Mouse (Mus musculus): ENCODE data around the gene Prr13. TPM values are rescaled to one million over a fixed set of nuclear protein-coding genes. Genes with fewer than 3 reads are reported as not detected.

The Prr13 gene
- polyA plus RNA-seq, 1 experiment from 2014 or later, result 76.0 TPM

GRCm38 (mm10) chr15:102458050-102458736 lies 635 bp upstream of the Prr13 start:
- WGBS (ENCODE audit: insufficient replicate concordance), result 41% methylated on average over 5 of the region's 5 CpGs
- Histone ChIP-seq H3K36me3 (replicated peaks; ENCODE audit: insufficient read depth, low read length) (peaks cover 12% of the 10 kb centered on the region), H3K4me1 (ENCODE audit: insufficient read depth) (peaks cover 34% of the 10 kb centered on the region), H3K9me3 (ENCODE audit: low read length) (no peaks in the 10 kb centered on the region), H3K4me3 (ENCODE audit: low read depth, low read length) (peak overlapping the region; percentile 59), H3K27ac (ENCODE audit: low read depth) (peak overlapping the region; percentile 80), H3K27me3 (ENCODE audit: insufficient read depth, low read length) (no peaks in the 10 kb centered on the region), H3K9ac (replicated peaks) (peak overlapping the region; percentile 44; the same call in 1 of the 2 replicates), H3K4me2 (ENCODE audit: low read depth, low read length) (peak overlapping the region; percentile 90)
- ATAC-seq (peak; percentile 3; the same call in 1 of the 2 replicates), DNase-seq (peak; percentile 17)
- TF ChIP-seq EP300 (IDR thresholded peaks at IDR 0.05; ENCODE audit: low read depth), result no peak; the same call in 1 of the 2 replicates
- no peak for TF ChIP-seq CTCF (IDR thresholded peaks at IDR 0.05; ENCODE audit: low read depth)

GRCm38 (mm10) chr15:102459381-102459780 lies 553 bp downstream of the Prr13 start:
- peaks cover 34% of the 10 kb centered on the region for H3K4me1 ChIP-seq (ENCODE audit: insufficient read depth)
- WGBS (ENCODE audit: insufficient replicate concordance), result 20% methylated on average over 6 of the region's 6 CpGs

GRCm38 (mm10) chr15:102459847-102460246 lies 1.0 kb downstream of the Prr13 start:
- no peaks in the 10 kb centered on the region for H3K9me3 ChIP-seq (ENCODE audit: low read length)
- DNase-seq, result peak; percentile 43
- ATAC-seq, result peak; percentile 39
- H3K36me3 ChIP-seq (replicated peaks; ENCODE audit: insufficient read depth, low read length), result peaks cover 22% of the 10 kb centered on the region
- H3K4me1 ChIP-seq (ENCODE audit: insufficient read depth), result peaks cover 34% of the 10 kb centered on the region
- TF ChIP-seq CTCF (IDR thresholded peaks at IDR 0.05; ENCODE audit: low read depth) (no peak), EP300 (IDR thresholded peaks at IDR 0.05; ENCODE audit: low read depth) (no peak; the same call in 1 of the 2 replicates)
- peak overlapping the region; percentile 64 for H3K9ac ChIP-seq (replicated peaks)
- H3K27ac ChIP-seq (ENCODE audit: low read depth), result peak overlapping the region; percentile 80
- peak overlapping the region; percentile 59 for H3K4me3 ChIP-seq (ENCODE audit: low read depth, low read length)
- WGBS (ENCODE audit: insufficient replicate concordance), result 26% methylated on average over 5 of the region's 5 CpGs
- no peaks in the 10 kb centered on the region for H3K27me3 ChIP-seq (ENCODE audit: insufficient read depth, low read length)
- H3K4me2 ChIP-seq (ENCODE audit: low read depth, low read length), result peak overlapping the region; percentile 90

More at GRCm38 (mm10) chr15:102459381-102459780, 553 bp downstream of the Prr13 start:
- peak overlapping the region; percentile 59 for H3K4me3 ChIP-seq (ENCODE audit: low read depth, low read length)
- H3K4me2 ChIP-seq (ENCODE audit: low read depth, low read length), result peak overlapping the region; percentile 90
- H3K36me3 ChIP-seq (replicated peaks; ENCODE audit: insufficient read depth, low read length), result peaks cover 22% of the 10 kb centered on the region
- no peak for ATAC-seq
- no peaks in the 10 kb centered on the region for H3K27me3 ChIP-seq (ENCODE audit: insufficient read depth, low read length)
- H3K9ac ChIP-seq (replicated peaks), result peak overlapping the region; percentile 64
- peak; percentile 15 for DNase-seq
- no peak for TF ChIP-seq EP300 (IDR thresholded peaks at IDR 0.05; ENCODE audit: low read depth)
- no peak for TF ChIP-seq CTCF (IDR thresholded peaks at IDR 0.05; ENCODE audit: low read depth)
- no peaks in the 10 kb centered on the region for H3K9me3 ChIP-seq (ENCODE audit: low read length)
- H3K27ac ChIP-seq (ENCODE audit: low read depth), result peak overlapping the region; percentile 80

- TF ChIP-seq EP300 (IDR thresholded peaks at IDR 0.05; ENCODE audit: low read depth) (no peak), CTCF (IDR thresholded peaks at IDR 0.05; ENCODE audit: low read depth) (no peak)
- Histone ChIP-seq H3K27me3 (ENCODE audit: insufficient read depth, low read length) (no peaks in the 10 kb centered on the region), H3K9me3 (ENCODE audit: low read length) (no peaks in the 10 kb centered on the region), H3K4me2 (ENCODE audit: low read depth, low read length) (peak overlapping the region; percentile 90), H3K36me3 (replicated peaks; ENCODE audit: insufficient read depth, low read length) (peaks cover 27% of the 10 kb centered on the region), H3K9ac (replicated peaks) (peak overlapping the region; percentile 64), H3K4me1 (ENCODE audit: insufficient read depth) (peaks cover 34% of the 10 kb centered on the region), H3K4me3 (ENCODE audit: low read depth, low read length) (peak overlapping the region; percentile 59), H3K27ac (ENCODE audit: low read depth) (peak overlapping the region; percentile 80)
- 62% methylated on average over 12 of the region's 12 CpGs for WGBS (ENCODE audit: insufficient replicate concordance)
- ATAC-seq (no peak), DNase-seq (peak; percentile 18)
Measured at GRCm38 (mm10) chr15:102460409-102460808, 1.6 kb downstream of the Prr13 start.

GRCm38 (mm10) chr15:102460971-102461370 lies 2.1 kb downstream of the Prr13 start:
- WGBS (ENCODE audit: insufficient replicate concordance), result 21% methylated on average over 4 of the region's 4 CpGs
- DNase-seq, result peak; percentile 15

GRCm38 (mm10) chr15:102461430-102462075 lies 2.7 kb downstream of the Prr13 start:
- DNase-seq, result no peak

More at GRCm38 (mm10) chr15:102460971-102461370, 2.1 kb downstream of the Prr13 start:
- peak overlapping the region; percentile 64 for H3K9ac ChIP-seq (replicated peaks)
- peak overlapping the region; percentile 59 for H3K4me3 ChIP-seq (ENCODE audit: low read depth, low read length)
- peak overlapping the region; percentile 80 for H3K27ac ChIP-seq (ENCODE audit: low read depth)
- H3K4me2 ChIP-seq (ENCODE audit: low read depth, low read length), result peak overlapping the region; percentile 90
- H3K36me3 ChIP-seq (replicated peaks; ENCODE audit: insufficient read depth, low read length), result peaks cover 27% of the 10 kb centered on the region
- H3K9me3 ChIP-seq (ENCODE audit: low read length), result no peaks in the 10 kb centered on the region
- ATAC-seq, result peak; percentile 28; the same call in 1 of the 2 replicates
- TF ChIP-seq CTCF (IDR thresholded peaks at IDR 0.05; ENCODE audit: low read depth) (no peak), EP300 (IDR thresholded peaks at IDR 0.05; ENCODE audit: low read depth) (no peak)
- no peaks in the 10 kb centered on the region for H3K27me3 ChIP-seq (ENCODE audit: insufficient read depth, low read length)
- H3K4me1 ChIP-seq (ENCODE audit: insufficient read depth), result peaks cover 34% of the 10 kb centered on the region

More at GRCm38 (mm10) chr15:102461430-102462075, 2.7 kb downstream of the Prr13 start:
- 75% methylated on average over 9 of the region's 9 CpGs for WGBS (ENCODE audit: insufficient replicate concordance)
- no peak for TF ChIP-seq CTCF (IDR thresholded peaks at IDR 0.05; ENCODE audit: low read depth)
- no peaks in the 10 kb centered on the region for H3K27me3 ChIP-seq (ENCODE audit: insufficient read depth, low read length)
- H3K4me2 ChIP-seq (ENCODE audit: low read depth, low read length), result peak overlapping the region; percentile 90
- no peaks in the 10 kb centered on the region for H3K9me3 ChIP-seq (ENCODE audit: low read length)
- peaks cover 27% of the 10 kb centered on the region for H3K36me3 ChIP-seq (replicated peaks; ENCODE audit: insufficient read depth, low read length)
- peak overlapping the region; percentile 80 for H3K27ac ChIP-seq (ENCODE audit: low read depth)
- peak overlapping the region; percentile 64; the same call in 1 of the 2 replicates for H3K9ac ChIP-seq (replicated peaks)
- H3K4me3 ChIP-seq (ENCODE audit: low read depth, low read length), result peak overlapping the region; percentile 59
- ATAC-seq, result no peak
- H3K4me1 ChIP-seq (ENCODE audit: insufficient read depth), result peaks cover 34% of the 10 kb centered on the region
